Mouse (Mus musculus): ENCODE results near the gene Pard3b.

The Pard3b gene

GRCm38 (mm10) chr1:62122426-62122825, 483.8 kb downstream of the Pard3b start:
- no peak for DNase-seq

GRCm38 (mm10) chr1:62129186-62129585, 490.6 kb downstream of the Pard3b start:
- DNase-seq: no peak

- DNase-seq: no peak
Measured at GRCm38 (mm10) chr1:62148134-62148533, 509.5 kb downstream of the Pard3b start.

DNA sequence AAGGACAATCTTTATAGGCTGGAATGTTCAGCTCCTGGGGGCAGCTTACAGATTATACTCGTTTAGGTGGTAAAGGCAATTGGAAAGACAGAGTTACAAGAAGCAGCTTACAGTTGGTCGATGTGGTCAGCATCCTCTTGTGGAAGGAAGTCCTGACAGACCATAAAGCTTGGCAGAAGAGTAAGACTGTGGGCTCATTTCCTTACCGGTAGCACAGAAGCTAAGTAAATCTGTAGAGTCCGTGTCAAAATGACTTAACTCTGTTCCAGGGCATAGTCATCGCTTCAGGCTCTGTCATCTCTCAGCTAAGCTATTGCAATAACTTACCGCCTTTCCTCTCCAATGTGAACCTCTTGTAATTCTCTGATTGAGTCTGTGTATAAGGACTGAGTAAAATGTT, 510.2 kb downstream of the Pard3b start:
- no peak for DNase-seq

DNA sequence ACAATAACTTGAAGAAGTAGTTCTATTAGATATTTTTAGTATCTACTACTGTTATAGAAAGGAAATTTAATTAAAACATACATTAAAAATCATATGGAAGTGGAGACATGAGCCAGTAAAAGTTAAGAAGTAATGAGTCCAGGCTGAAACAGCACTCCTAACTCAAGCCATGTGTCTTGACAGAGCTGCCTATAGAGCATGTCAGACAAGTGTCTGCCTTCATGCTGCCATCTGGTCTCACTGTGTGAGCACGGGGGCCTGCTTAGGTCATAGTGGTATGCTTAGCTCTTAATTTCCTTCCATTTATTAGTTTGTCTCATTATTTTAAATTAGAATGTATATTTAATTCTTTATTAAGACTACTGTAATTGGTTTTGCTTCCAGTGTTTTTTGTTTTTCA, 517.3 kb downstream of the Pard3b start:
- DNase-seq: no peak

DNA sequence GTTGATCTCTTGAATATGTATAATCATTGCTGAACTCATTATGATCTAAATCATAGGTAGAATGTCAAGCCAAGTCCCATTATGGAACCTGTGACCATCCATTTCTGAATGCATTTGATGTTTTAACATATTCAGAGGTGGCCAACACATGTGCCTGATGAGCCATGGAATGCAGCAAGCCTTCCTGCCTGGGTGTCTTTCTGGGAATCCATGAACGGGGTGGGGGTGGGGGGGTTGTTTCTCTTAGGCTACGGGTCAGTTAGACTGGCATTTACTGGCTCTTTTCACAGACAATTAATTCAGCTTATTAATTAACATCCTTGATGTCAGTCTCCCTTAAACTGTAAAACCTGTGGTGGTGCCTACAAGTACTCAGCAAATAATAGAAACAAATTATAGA, 521.0 kb downstream of the Pard3b start:
- no peak for DNase-seq

DNA sequence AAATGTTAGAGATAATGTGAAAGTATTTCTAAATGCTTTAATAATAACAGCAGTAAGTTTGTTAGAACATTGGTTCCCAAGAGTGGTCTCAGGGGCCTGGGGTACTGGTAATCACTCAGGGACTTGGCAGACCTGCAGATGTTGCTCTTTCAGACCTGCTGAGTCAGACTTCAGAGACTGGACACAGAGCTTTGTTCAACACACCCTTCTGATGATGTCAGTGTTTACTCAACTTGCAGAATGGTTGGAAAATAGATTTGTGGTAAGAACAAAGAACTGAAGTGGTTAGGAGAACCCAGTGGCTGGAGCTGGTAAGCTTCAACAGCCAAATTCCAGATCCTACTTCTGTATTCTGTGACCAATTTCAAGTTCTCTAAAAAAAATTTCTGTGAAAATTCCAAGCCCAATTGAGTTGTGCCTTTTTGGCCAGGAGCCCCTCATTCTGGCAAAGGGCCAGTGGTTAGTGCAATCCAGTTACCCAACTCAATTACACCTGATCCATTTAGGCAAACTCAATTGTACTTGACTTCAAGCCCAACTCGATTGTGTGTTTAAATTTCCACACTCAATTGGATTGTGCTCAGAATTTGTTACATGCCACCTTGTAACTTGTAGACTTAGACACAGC, 536.5 kb downstream of the Pard3b start:
- no peak for DNase-seq

DNA sequence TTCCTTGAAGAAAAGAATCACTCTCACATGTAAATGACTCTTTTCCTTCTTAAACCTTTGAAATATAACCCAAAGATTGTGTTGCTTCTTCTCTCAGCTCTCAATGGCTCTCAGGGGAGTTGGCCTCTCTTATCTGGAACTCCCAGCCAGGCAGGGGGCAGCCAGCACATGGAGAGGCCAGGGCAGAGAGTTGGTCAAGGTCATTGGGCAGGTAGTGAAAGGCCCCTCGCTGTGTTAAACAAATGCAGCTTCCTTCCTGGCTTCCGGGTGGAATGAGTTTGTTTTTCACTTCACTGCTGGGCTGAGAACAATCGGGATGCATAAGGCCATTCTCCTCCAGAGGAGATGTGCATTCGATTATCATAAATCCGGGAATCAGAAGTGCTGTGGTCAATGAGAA, 543.0 kb downstream of the Pard3b start:
- no peak for DNase-seq

DNA sequence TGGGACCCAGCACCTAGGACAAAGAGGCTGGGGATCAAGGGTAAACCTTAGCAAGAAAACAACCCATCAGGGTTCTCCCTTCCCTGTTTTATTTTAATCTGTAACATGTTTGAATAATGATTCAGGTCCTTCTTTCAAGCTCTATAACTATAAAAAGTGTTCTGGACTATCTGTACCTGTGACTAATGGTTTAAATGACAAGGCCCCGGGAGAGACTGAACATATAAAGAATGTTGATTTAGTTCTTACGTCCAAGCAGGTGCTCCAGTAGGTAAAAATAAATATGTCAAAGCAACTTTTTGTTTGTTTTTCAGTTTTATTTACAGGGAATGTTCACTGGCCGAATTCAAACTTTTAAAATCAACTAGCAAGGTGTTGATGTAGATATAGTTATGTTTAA, 544.0 kb downstream of the Pard3b start:
- DNase-seq: no peak

DNA sequence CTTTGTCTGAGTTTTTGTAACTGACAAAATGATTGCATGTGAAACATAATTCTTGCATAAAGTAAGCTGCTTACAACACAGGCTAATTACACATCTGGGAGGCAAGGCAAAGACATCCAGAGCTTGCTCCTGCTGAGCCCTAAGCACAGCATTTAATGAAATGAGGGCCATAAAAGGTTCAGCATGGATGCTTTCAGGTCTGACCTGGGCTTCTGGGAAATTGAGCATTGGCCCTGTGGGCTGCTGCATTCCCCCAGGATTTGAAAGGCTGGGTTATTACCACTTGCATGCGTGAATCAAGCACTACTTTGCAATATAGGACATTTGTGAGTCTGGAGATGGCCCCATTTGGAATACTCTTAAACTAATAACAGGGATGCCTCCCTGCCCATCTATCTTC, 552.2 kb downstream of the Pard3b start:
- DNase-seq: no peak

- DNase-seq: no peak
Measured at GRCm38 (mm10) chr1:62197515-62197914, 558.9 kb downstream of the Pard3b start.

GRCm38 (mm10) chr1:62200919-62201318, 562.3 kb downstream of the Pard3b start:
- no peak for DNase-seq

DNA sequence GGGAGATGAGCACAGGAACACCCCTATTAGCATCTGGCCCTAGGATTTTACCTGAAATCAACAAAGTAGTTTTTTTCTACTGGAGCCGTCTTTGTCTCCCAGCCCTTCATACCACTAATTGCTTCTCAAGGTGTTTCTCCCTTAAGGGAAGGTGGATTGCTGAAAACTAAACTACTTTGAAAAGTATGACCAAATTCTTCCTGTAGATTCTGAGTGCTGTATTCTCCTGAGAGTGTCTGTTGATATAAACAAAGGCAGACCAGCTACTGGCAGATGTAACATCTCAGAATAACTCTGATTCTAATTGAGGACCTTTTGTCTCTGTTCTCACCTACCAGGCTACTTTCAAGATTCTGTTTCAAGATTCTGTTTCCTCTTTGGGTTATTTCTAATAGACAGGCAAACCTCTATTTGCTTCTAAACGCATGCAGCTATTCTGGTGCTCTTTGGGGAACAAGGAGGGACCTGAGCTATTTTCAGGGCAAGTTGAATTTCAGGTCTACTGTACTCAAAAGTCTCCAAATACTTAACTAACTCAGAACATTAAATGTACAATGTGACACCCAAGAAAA, 563.1 kb downstream of the Pard3b start:
- DNase-seq: no peak

- no peak for DNase-seq
Measured at GRCm38 (mm10) chr1:62213285-62213684, 574.7 kb downstream of the Pard3b start.

- DNase-seq: no peak
Measured at GRCm38 (mm10) chr1:62215842-62216241, 577.2 kb downstream of the Pard3b start.

DNA sequence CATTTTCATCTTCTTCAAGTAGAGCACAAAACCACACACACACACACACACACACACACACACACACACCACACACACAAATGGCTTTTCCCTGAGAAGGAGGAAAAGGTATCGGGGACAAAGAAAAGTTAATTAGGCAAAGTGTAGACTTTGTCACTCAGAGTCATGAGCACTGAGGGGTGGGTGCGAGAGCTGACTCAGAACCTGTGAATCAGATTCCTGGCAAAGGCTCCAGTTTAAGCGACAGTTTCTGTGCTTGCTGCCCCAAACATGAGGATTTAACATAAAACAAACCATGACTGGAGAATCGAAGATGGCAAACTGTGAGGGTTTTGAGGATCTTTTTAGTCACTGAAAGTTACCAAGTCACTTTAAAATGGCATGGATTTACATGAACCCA, 577.9 kb downstream of the Pard3b start:
- DNase-seq: no peak

GRCm38 (mm10) chr1:62229129-62229528, 590.5 kb downstream of the Pard3b start:
- no peak for DNase-seq

DNA sequence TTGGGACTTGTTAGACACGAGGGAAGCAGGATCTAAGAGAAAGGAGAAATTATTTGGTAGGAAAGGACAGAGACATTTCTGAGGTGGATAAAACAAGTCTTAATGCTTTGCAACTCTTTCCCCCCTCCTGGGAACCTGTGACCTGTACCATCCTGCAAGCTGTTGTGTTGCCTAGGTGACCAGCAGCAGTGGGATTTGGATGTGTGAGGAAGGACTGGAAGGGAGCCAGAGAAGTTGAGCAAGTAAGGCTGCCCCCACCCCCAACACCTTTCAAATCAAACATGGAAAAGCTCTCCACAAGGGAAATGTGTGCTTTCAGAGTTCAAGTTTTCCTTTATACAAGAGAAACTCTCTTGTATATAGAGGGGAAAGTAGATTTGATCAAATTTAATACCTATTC, 595.4 kb downstream of the Pard3b start:
- no peak for DNase-seq

DNA sequence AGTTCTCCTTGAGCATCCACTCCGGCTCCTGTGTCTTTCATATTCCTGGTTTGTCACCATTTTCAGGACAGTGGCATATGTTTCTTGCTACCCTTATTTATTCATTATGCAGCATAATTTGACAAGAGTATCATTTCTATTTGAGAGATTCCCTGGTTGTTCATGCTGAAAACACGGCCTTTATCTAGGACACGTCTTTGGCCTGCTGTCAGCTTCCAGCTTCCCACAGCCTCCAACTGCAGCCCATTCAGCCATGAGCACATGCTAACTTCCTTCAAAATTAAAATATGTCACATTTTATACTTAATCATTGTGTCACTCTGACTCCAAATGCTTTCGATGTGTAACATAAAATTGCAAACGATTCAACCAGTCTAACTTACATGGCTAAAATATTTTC, 596.5 kb downstream of the Pard3b start:
- DNase-seq: no peak

- DNase-seq: no peak
Measured at GRCm38 (mm10) chr1:62244191-62244984, 605.8 kb downstream of the Pard3b start.

DNA sequence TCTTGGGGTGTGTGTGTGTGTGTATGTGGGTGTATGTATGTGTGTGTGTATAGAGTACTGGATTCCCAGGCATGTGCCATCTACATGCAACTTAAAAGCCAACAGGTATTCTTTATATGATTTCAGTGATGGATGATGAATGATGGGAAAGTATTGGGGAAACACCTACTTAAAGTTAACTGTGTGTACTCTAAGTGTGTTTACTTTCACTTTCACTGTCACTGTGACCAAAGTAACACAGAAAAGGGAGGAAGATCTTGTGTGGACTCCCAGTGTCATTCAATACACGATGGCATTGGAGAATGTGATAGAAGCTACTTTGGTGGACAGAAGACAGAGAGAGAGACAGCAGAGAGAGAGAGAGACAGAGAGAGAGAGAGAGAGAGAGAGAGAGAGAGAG, 613.8 kb downstream of the Pard3b start:
- no peak for DNase-seq

- DNase-seq: no peak
Measured at GRCm38 (mm10) chr1:62254316-62254715, 615.7 kb downstream of the Pard3b start.

DNA sequence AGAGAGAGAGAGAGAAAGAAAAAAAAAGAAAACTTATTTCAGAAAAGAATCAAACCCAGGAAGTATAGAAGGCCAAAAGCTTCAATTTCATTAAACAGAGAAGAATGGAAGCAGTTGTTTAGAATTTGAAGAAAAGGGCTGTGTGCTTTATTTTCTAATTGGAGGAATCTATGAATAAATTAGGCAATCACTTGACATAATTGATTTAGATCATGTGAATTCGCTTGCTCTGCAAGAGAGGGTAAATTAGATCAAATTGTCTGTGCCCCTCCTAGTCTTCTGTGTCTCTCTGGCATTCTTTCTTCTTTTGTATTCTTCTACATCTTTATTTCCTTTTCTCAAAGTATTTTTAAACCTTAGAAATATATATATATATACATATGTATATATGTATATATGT, 616.3 kb downstream of the Pard3b start:
- DNase-seq: no peak

DNA sequence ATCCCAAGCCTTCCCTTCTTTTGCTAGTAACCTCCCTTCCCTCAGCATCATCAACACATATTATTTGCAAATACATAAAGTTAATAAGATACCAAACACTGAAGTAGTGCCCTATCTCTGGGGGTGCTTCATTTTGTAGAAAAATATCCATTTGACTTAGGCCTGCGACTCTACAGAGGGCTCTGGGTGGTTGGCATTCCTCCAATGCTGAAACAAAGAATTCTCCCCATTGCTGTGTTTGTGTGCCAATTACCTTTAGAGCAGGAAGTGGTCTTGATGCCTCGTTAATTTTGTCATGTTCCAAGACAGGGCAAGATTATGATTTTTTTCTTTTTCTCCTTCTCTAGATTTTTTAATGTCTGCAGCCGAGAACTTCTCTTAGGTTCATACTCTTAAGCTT, 637.8 kb downstream of the Pard3b start:
- DNase-seq: no peak
